Mouse (Mus musculus): ENCODE measurements around the gene Dnajb12. TPM values are rescaled to one million over a fixed set of nuclear protein-coding genes. Genes with fewer than 3 reads are reported as not detected.

Dnajb12 gene
- total and polyA plus RNA-seq, 3 experiments: 32.9 to 45.4 (median 36.8) TPM

- no peaks in the 10 kb centered on the region for H3K79me2 ChIP-seq (replicated peaks; ENCODE audit: control insufficient read depth, insufficient read depth, low read length)
- H3K9ac ChIP-seq (ENCODE audit: low read depth, low read length): peak overlapping the region; percentile 28
- intact Hi-C loops (cut with DNase I): loop anchor here (10.0 kb wide), 1 partner anchor 345 kb away; no protein-coding TSS in a partner anchor
- TF ChIP-seq POLR2A (IDR thresholded peaks at IDR 0.05; ENCODE audit: insufficient read depth, low read depth, low read length) (no peak), CTCF (IDR thresholded peaks at IDR 0.05) (no peak), EP300 (IDR thresholded peaks at IDR 0.05; ENCODE audit: insufficient read depth, low read depth, low read length) (no peak)
- DNase-seq: peak; percentile 82 to 91
- H3K4me1 ChIP-seq (ENCODE audit: control insufficient read depth, insufficient read depth, low read length): peaks cover 16% of the 10 kb centered on the region
- H3K36me3 ChIP-seq (ENCODE audit: control insufficient read depth, insufficient read depth, low read length): no peaks in the 10 kb centered on the region
- peak overlapping the region; percentile 76 for H3K27ac ChIP-seq
- WGBS: 34% methylated on average over 21 of the region's 21 CpGs
- H3K27me3 ChIP-seq (ENCODE audit: control insufficient read depth, insufficient read depth, low read length): no peaks in the 10 kb centered on the region
- H3K4me3 ChIP-seq: no peak overlapping the region
Measured at GRCm38 (mm10) chr10:59899341-59900173, 20.2 kb downstream of the Dnajb12 start.

GRCm38 (mm10) chr10:59900174-59900435 lies 20.7 kb downstream of the Dnajb12 start:
- Histone ChIP-seq H3K27me3 (ENCODE audit: control insufficient read depth, insufficient read depth, low read length) (no peaks in the 10 kb centered on the region), H3K4me1 (ENCODE audit: control insufficient read depth, insufficient read depth, low read length) (peaks cover 14% of the 10 kb centered on the region), H3K4me3 (no peak overlapping the region), H3K27ac (peak overlapping the region; percentile 76), H3K79me2 (replicated peaks; ENCODE audit: control insufficient read depth, insufficient read depth, low read length) (no peaks in the 10 kb centered on the region), H3K36me3 (ENCODE audit: control insufficient read depth, insufficient read depth, low read length) (no peaks in the 10 kb centered on the region), H3K9ac (ENCODE audit: low read depth, low read length) (no peak overlapping the region)
- no peak for DNase-seq
- TF ChIP-seq CTCF (IDR thresholded peaks at IDR 0.05): no peak
- no peak for TF ChIP-seq POLR2A (IDR thresholded peaks at IDR 0.05; ENCODE audit: insufficient read depth, low read depth, low read length)
- TF ChIP-seq EP300 (IDR thresholded peaks at IDR 0.05; ENCODE audit: insufficient read depth, low read depth, low read length): no peak
- 64% methylated on average over 4 of the region's 4 CpGs for WGBS
- intact Hi-C loops (cut with DNase I): no loop called here

- no peaks in the 10 kb centered on the region for H3K79me2 ChIP-seq (replicated peaks; ENCODE audit: control insufficient read depth, insufficient read depth, low read length)
- TF ChIP-seq POLR2A (IDR thresholded peaks at IDR 0.05; ENCODE audit: insufficient read depth, low read depth, low read length) (no peak), CTCF (IDR thresholded peaks at IDR 0.05) (0 out of 2 replicates have a peak, but pooled peaks have one; percentile 13), EP300 (IDR thresholded peaks at IDR 0.05; ENCODE audit: insufficient read depth, low read depth, low read length) (peak; percentile 52; the same call in 1 of the 2 replicates)
- intact Hi-C loops (cut with DNase I): no loop called here
- H3K4me1 ChIP-seq (ENCODE audit: control insufficient read depth, insufficient read depth, low read length): peaks cover 14% of the 10 kb centered on the region
- no peaks in the 10 kb centered on the region for H3K27me3 ChIP-seq (ENCODE audit: control insufficient read depth, insufficient read depth, low read length)
- H3K36me3 ChIP-seq (ENCODE audit: control insufficient read depth, insufficient read depth, low read length): no peaks in the 10 kb centered on the region
- no peak overlapping the region for H3K9ac ChIP-seq (ENCODE audit: low read depth, low read length)
- no peak overlapping the region for H3K4me3 ChIP-seq
- 41% methylated on average over 4 of the region's 4 CpGs for WGBS
- DNase-seq: peak; percentile 41 to 74
- peak overlapping the region; percentile 76 for H3K27ac ChIP-seq
Measured at GRCm38 (mm10) chr10:59900939-59901338, 21.6 kb downstream of the Dnajb12 start.

- Histone ChIP-seq H3K4me3 (no peak overlapping the region), H3K9ac (ENCODE audit: low read depth, low read length) (peak overlapping the region; percentile 15; the same call in 1 of the 2 replicates), H3K36me3 (ENCODE audit: control insufficient read depth, insufficient read depth, low read length) (no peaks in the 10 kb centered on the region), H3K27ac (peak overlapping the region; percentile 56), H3K4me1 (ENCODE audit: control insufficient read depth, insufficient read depth, low read length) (peaks cover 14% of the 10 kb centered on the region), H3K27me3 (ENCODE audit: control insufficient read depth, insufficient read depth, low read length) (no peaks in the 10 kb centered on the region), H3K79me2 (replicated peaks; ENCODE audit: control insufficient read depth, insufficient read depth, low read length) (no peaks in the 10 kb centered on the region)
- TF ChIP-seq POLR2A (IDR thresholded peaks at IDR 0.05; ENCODE audit: insufficient read depth, low read depth, low read length) (no peak), CTCF (IDR thresholded peaks at IDR 0.05) (no peak), EP300 (IDR thresholded peaks at IDR 0.05; ENCODE audit: insufficient read depth, low read depth, low read length) (no peak)
- intact Hi-C loops (cut with DNase I): no loop called here
- no peak for DNase-seq
- 79% methylated on average over 1 of the region's 1 CpGs for WGBS
Measured at GRCm38 (mm10) chr10:59901463-59901862, 22.1 kb downstream of the Dnajb12 start.

GRCm38 (mm10) chr10:59901986-59902605 lies 22.7 kb downstream of the Dnajb12 start:
- H3K27me3 ChIP-seq (ENCODE audit: control insufficient read depth, insufficient read depth, low read length): no peaks in the 10 kb centered on the region
- H3K36me3 ChIP-seq (ENCODE audit: control insufficient read depth, insufficient read depth, low read length): no peaks in the 10 kb centered on the region
- H3K27ac ChIP-seq: peak overlapping the region; percentile 56
- no peak for DNase-seq
- TF ChIP-seq EP300 (IDR thresholded peaks at IDR 0.05; ENCODE audit: insufficient read depth, low read depth, low read length) (no peak), POLR2A (IDR thresholded peaks at IDR 0.05; ENCODE audit: insufficient read depth, low read depth, low read length) (no peak), CTCF (IDR thresholded peaks at IDR 0.05) (no peak)
- no peak overlapping the region for H3K4me3 ChIP-seq
- WGBS: 79% methylated on average over 8 of the region's 8 CpGs
- intact Hi-C loops (cut with DNase I): no loop called here
- H3K79me2 ChIP-seq (replicated peaks; ENCODE audit: control insufficient read depth, insufficient read depth, low read length): no peaks in the 10 kb centered on the region
- H3K4me1 ChIP-seq (ENCODE audit: control insufficient read depth, insufficient read depth, low read length): peaks cover 13% of the 10 kb centered on the region
- no peak overlapping the region for H3K9ac ChIP-seq (ENCODE audit: low read depth, low read length)

GRCm38 (mm10) chr10:59902606-59902990 lies 23.2 kb downstream of the Dnajb12 start:
- TF ChIP-seq POLR2A (IDR thresholded peaks at IDR 0.05; ENCODE audit: insufficient read depth, low read depth, low read length) (no peak), EP300 (IDR thresholded peaks at IDR 0.05; ENCODE audit: insufficient read depth, low read depth, low read length) (no peak), CTCF (IDR thresholded peaks at IDR 0.05) (no peak)
- intact Hi-C loops (cut with DNase I): no loop called here
- Histone ChIP-seq H3K79me2 (replicated peaks; ENCODE audit: control insufficient read depth, insufficient read depth, low read length) (no peaks in the 10 kb centered on the region), H3K4me1 (ENCODE audit: control insufficient read depth, insufficient read depth, low read length) (peaks cover 14% of the 10 kb centered on the region), H3K4me3 (no peak overlapping the region), H3K9ac (ENCODE audit: low read depth, low read length) (no peak overlapping the region), H3K36me3 (ENCODE audit: control insufficient read depth, insufficient read depth, low read length) (no peaks in the 10 kb centered on the region; the same call in 1 of the 2 replicates), H3K27ac (peak overlapping the region; percentile 50), H3K27me3 (ENCODE audit: control insufficient read depth, insufficient read depth, low read length) (no peaks in the 10 kb centered on the region)
- 68% methylated on average over 8 of the region's 8 CpGs for WGBS
- DNase-seq: no peak

Data from heart, adult 2 months (tissue).